In the genomic region with DNA sequence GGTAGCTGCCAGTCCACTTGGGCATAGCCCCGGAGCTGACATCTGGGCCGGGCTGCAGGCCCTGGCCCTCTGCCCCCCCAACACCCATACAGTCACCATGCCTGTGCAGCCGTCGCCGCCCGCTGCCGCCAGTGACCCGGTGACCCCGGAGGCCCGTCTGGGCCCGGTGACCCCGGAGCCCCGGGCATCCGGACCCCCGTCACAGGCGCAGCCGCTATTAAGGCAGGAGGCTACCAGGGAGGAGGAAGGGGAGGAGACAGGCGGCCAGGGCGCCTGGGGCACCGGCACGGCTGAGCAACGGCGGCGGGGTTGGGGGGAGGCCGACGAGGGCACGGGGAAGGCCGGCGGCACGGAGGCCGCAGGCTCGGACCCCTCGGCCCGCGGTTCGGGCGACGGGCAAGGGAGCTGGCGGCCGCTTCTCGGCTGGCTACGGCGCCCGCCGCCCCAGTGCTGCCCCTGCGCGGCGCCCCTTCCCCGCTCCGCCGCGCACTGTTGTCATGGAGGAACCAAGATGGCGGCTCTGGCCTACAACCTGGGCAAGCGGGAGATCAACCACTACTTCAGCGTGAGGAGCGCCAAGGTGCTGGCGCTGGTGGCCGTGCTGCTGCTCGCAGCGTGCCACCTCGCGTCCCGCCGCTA, we compare ENCODE assay signal across 8 mouse cellular contexts. TPM values are rescaled to one million over a fixed set of nuclear protein-coding genes. Genes with fewer than 3 reads are reported as not detected.
DNase-seq lines count a peak whose midpoint lies in the region; ATAC-seq and TF ChIP-seq lines count a peak whose summit lies in the region.

A gene (plus strand): TSS at position 182 of the 639 bp plus-strand sequence.

- H3K9me3 ChIP-seq in heart, embryonic 10.5 days = no peaks in the 10 kb centered on the region
- no peaks in the 10 kb centered on the region for H3K9me3 ChIP-seq in kidney, embryonic 15.5 days (replicated peaks)
- H3K9me3 ChIP-seq in liver, embryonic 14.5 days (ENCODE audit: control insufficient read depth, low read length) = no peaks in the 10 kb centered on the region
- H3K9me3 ChIP-seq in stomach, postnatal 0 days (ENCODE audit: control insufficient read depth, low read length) = no peaks in the 10 kb centered on the region

- no peaks in the 10 kb centered on the region for H3K36me3 ChIP-seq in heart, embryonic 10.5 days
- no peaks in the 10 kb centered on the region for H3K36me3 ChIP-seq in kidney, embryonic 15.5 days
- no peaks in the 10 kb centered on the region for H3K36me3 ChIP-seq in liver, embryonic 14.5 days (replicated peaks; ENCODE audit: control insufficient read depth, insufficient read depth, low read depth)
- H3K36me3 ChIP-seq in stomach, postnatal 0 days (ENCODE audit: control insufficient read depth, insufficient read depth, low read length) = no peaks in the 10 kb centered on the region

- peak within 1 kb of the TSS; percentile 84 for H3K9ac ChIP-seq in kidney, embryonic 15.5 days
- H3K9ac ChIP-seq in liver, embryonic 14.5 days (replicated peaks) = peak within 1 kb of the TSS; percentile 92
- H3K9ac ChIP-seq in stomach, postnatal 0 days (ENCODE audit: low read length) = peak within 1 kb of the TSS; percentile 100

- no peak for TF ChIP-seq CTCF in embryonic fibroblast, embryonic 13.5 days (IDR thresholded peaks at IDR 0.05; ENCODE audit: borderline replicate concordance, insufficient read depth, low read length)
- no peak for TF ChIP-seq CTCF in liver, embryonic 14.5 days (IDR thresholded peaks at IDR 0.05; ENCODE audit: low read depth)
- peak; percentile 26; the same call in 1 of the 2 replicates for TF ChIP-seq CTCF in stomach, postnatal 0 days (IDR thresholded peaks at IDR 0.05; ENCODE audit: low read depth)

- peak within 1 kb of the TSS; percentile 56 for H3K4me3 ChIP-seq in embryonic fibroblast, embryonic 13.5 days (ENCODE audit: insufficient read depth, low read length)
- peak within 1 kb of the TSS; percentile 85 for H3K4me3 ChIP-seq in heart, embryonic 10.5 days
- peak within 1 kb of the TSS; percentile 83 for H3K4me3 ChIP-seq in kidney, embryonic 15.5 days (replicated peaks)
- peak within 1 kb of the TSS; percentile 82 for H3K4me3 ChIP-seq in liver, embryonic 14.5 days (ENCODE audit: insufficient read depth in 1 of 2, low read depth in 2 of 2, low read length in 2 of 2)
- peak within 1 kb of the TSS; percentile 87 for H3K4me3 ChIP-seq in stomach, postnatal 0 days (ENCODE audit: low read depth, low read length)

- peak within 1 kb of the TSS; percentile 85 for H3K4me2 ChIP-seq in kidney, embryonic 15.5 days
- peak within 1 kb of the TSS; percentile 65 for H3K4me2 ChIP-seq in liver, embryonic 14.5 days (ENCODE audit: low read depth)
- peak within 1 kb of the TSS; percentile 94 for H3K4me2 ChIP-seq in stomach, postnatal 0 days (replicated peaks; ENCODE audit: low read depth)

- no peaks in the 10 kb centered on the region for H3K27me3 ChIP-seq in heart, embryonic 10.5 days (ENCODE audit: insufficient read depth, poor library complexity, severe bottlenecking)
- no peaks in the 10 kb centered on the region for H3K27me3 ChIP-seq in kidney, embryonic 15.5 days
- H3K27me3 ChIP-seq in liver, embryonic 14.5 days (ENCODE audit: control insufficient read depth, insufficient read depth, low read length) = no peaks in the 10 kb centered on the region
- no peaks in the 10 kb centered on the region for H3K27me3 ChIP-seq in stomach, postnatal 0 days (ENCODE audit: control insufficient read depth, insufficient read depth, low read length)

- 1% methylated on average over 58 of the region's 64 CpGs for WGBS in heart, embryonic 10.5 days
- WGBS in kidney, embryonic 15.5 days = under 1% methylated on average over 58 of the region's 64 CpGs
- under 1% methylated on average over 48 of the region's 64 CpGs for WGBS in liver, embryonic 14.5 days (ENCODE audit: insufficient replicate concordance)
- WGBS in stomach, postnatal 0 days = 1% methylated on average over 31 of the region's 64 CpGs

- peak; percentile 50 for TF ChIP-seq POLR2A in embryonic fibroblast, embryonic 13.5 days (IDR thresholded peaks at IDR 0.05; ENCODE audit: low read depth, low read length)

- peak; percentile 92 for ATAC-seq in kidney, embryonic 15.5 days (replicated peaks; ENCODE audit: low FRiP score)
- peak; percentile 78 for ATAC-seq in liver, embryonic 14.5 days (ENCODE audit: insufficient read depth)
- ATAC-seq in stomach, postnatal 0 days (ENCODE audit: low FRiP score, low TSS enrichment) = peak; percentile 85

- peak; percentile 73 to 80 for DNase-seq in B cell, adult 2 months
- peak; percentile 44 to 58 for DNase-seq in adrenal gland, postnatal 4 days (ENCODE audit: low spot score in 2 of 2)
- peak; percentile 85 for DNase-seq in heart, embryonic 10.5 days (ENCODE audit: low spot score)
- DNase-seq in liver, embryonic 14.5 days (ENCODE audit: low read depth in 3 of 3, low spot score in 3 of 3) = peak in 1 of 3 experiments; percentile 26
- peak; percentile 86 for DNase-seq in neural tube, embryonic 10.5 days (ENCODE audit: extremely low spot score, low spot score)
- DNase-seq in stomach, postnatal 0 days (ENCODE audit: low spot score) = peak; percentile 68

- H3K27ac ChIP-seq in embryonic fibroblast, embryonic 13.5 days (ENCODE audit: insufficient read depth, low read length) = 0 out of 2 replicates have a peak within 1 kb of the TSS, but pooled peaks have one; percentile 2
- H3K27ac ChIP-seq in heart, embryonic 10.5 days = peak within 1 kb of the TSS; percentile 100
- H3K27ac ChIP-seq in kidney, embryonic 15.5 days = peak within 1 kb of the TSS; percentile 97
- peak within 1 kb of the TSS; percentile 44 for H3K27ac ChIP-seq in liver, embryonic 14.5 days
- H3K27ac ChIP-seq in stomach, postnatal 0 days (replicated peaks) = peak within 1 kb of the TSS; percentile 97

- H3K4me1 ChIP-seq in embryonic fibroblast, embryonic 13.5 days (ENCODE audit: control insufficient read depth, insufficient read depth, low read length) = no peaks in the 10 kb centered on the region
- H3K4me1 ChIP-seq in heart, embryonic 10.5 days = peaks cover 25% of the 10 kb centered on the region; the same call in 1 of the 2 replicates
- H3K4me1 ChIP-seq in kidney, embryonic 15.5 days = peaks cover 19% of the 10 kb centered on the region
- H3K4me1 ChIP-seq in liver, embryonic 14.5 days (replicated peaks; ENCODE audit: control insufficient read depth in 2 of 2, insufficient read depth in 2 of 2, low read length in 1 of 2) = peaks cover 2 to 7% of the 10 kb centered on the region in 2 experiments; a peak in 2 of 4 replicates
- H3K4me1 ChIP-seq in stomach, postnatal 0 days (replicated peaks; ENCODE audit: control insufficient read depth, insufficient read depth) = peaks cover 3% of the 10 kb centered on the region; the same call in 1 of the 2 replicates

- TF ChIP-seq EP300 in liver, embryonic 14.5 days (IDR thresholded peaks at IDR 0.05; ENCODE audit: low read depth) = no peak
- TF ChIP-seq EP300 in stomach, postnatal 0 days (optimal IDR thresholded peaks at IDR 0.05) = no peak

RNA-seq across cellular contexts. Expression of the gene that starts here (rescaled TPM):
- 10 to 100 TPM; 36.8 to 43.8 TPM for total RNA-seq in adrenal gland, postnatal 4 days (2021)
- 16.0 and 18.8 TPM in 2 replicates for polyA plus RNA-seq in embryonic fibroblast, embryonic 13.5 days (2011; ENCODE audit: insufficient read length, low read depth, missing spikeins)
- polyA plus RNA-seq in heart, embryonic 10.5 days (2016; fragmentation: Nextera tagmentation; extraction: Ambion mirVana) = 32.1 and 43.8 TPM in 2 replicates
- 31.6 and 34.1 TPM in 2 replicates for polyA plus RNA-seq in kidney, embryonic 15.5 days (2015; fragmentation: Nextera tagmentation; extraction: Ambion mirVana)
- 6.6 and 7.7 TPM in 2 replicates for polyA plus RNA-seq in liver, embryonic 14.5 days (2012; rRNA removed)
- polyA plus RNA-seq in liver, embryonic 14.5 days (2014; fragmentation: Nextera tagmentation; extraction: Ambion mirVana) = 7.5 and 8.0 TPM in 2 replicates
- polyA plus RNA-seq in stomach, postnatal 0 days (2015; fragmentation: Nextera tagmentation; extraction: Ambion mirVana) = 9.5 and 9.7 TPM in 2 replicates

Comparison
In these comparisons a context has a peak if more than half of its experiments do, and no peak if none do; other contexts are left out.
1. H3K27ac ChIP-seq: peak in every context shown above with its lines; median percentile 100 in heart, embryonic 10.5 days; 97 in kidney, embryonic 15.5 days; 97 in stomach, postnatal 0 days; 44 in liver, embryonic 14.5 days; 2 in embryonic fibroblast, embryonic 13.5 days.